Comparison of ENCODE assay signal across 8 mouse cellular contexts in genomic region chr4:139925275-139926160, GRCm38 (mm10). TPM values are rescaled to one million over a fixed set of nuclear protein-coding genes. Genes with fewer than 3 reads are reported as not detected.
A peak's percentile ranks its signal among the peaks of the same experiment; 100 is the strongest.
DNase-seq lines count a peak whose midpoint lies in the region; ATAC-seq and TF ChIP-seq lines count a peak whose summit lies in the region.

No protein-coding gene starts in this region.

- DNase-seq in heart, postnatal 25 days (ENCODE audit: low spot score), result no peak
- peak; percentile 66 for DNase-seq in ZHBTc4 (ENCODE audit: low read depth, low spot score)
- DNase-seq in adrenal gland, adult (ENCODE audit: inconsistent age in 2 of 2, low spot score in 1 of 2), result no peak
- DNase-seq in kidney, adult 2 months, result no peak

- no peak overlapping the region for H3K27ac ChIP-seq in heart, embryonic 11.5 days (ENCODE audit: low read depth, low read length)
- H3K27ac ChIP-seq in hindbrain, embryonic 13.5 days, result peak overlapping the region; percentile 81
- peak overlapping the region; percentile 80 for H3K27ac ChIP-seq in midbrain, embryonic 13.5 days
- no peak overlapping the region for H3K27ac ChIP-seq in kidney, adult 2 months (ENCODE audit: insufficient read depth, low read depth, low read length)

- intact Hi-C loops in heart, postnatal 25 days (cut with DNase I), result no loop called here

- H3K9ac ChIP-seq in heart, embryonic 11.5 days (ENCODE audit: low read depth, low read length), result no peak overlapping the region
- H3K9ac ChIP-seq in hindbrain, embryonic 13.5 days, result peak overlapping the region; percentile 56
- peak overlapping the region; percentile 51 for H3K9ac ChIP-seq in midbrain, embryonic 13.5 days (replicated peaks)

- TF ChIP-seq CTCF in kidney, adult 2 months (conservative IDR thresholded peaks at IDR 0.05; ENCODE audit: insufficient read depth, insufficient read length, low read depth, low read length), result no peak

- H3K27me3 ChIP-seq in heart, embryonic 11.5 days (ENCODE audit: control insufficient read depth, insufficient read depth, low read length), result peaks cover 40% of the 10 kb centered on the region
- H3K27me3 ChIP-seq in hindbrain, embryonic 13.5 days, result peaks cover 29% of the 10 kb centered on the region
- peaks cover 21% of the 10 kb centered on the region for H3K27me3 ChIP-seq in midbrain, embryonic 13.5 days
- no peaks in the 10 kb centered on the region for H3K27me3 ChIP-seq in kidney, adult 2 months (replicated peaks; ENCODE audit: control insufficient read depth, insufficient read depth, low read length)

- H3K36me3 ChIP-seq in heart, embryonic 11.5 days (ENCODE audit: control insufficient read depth, insufficient read depth, low read length), result no peaks in the 10 kb centered on the region
- H3K36me3 ChIP-seq in hindbrain, embryonic 13.5 days, result no peaks in the 10 kb centered on the region
- H3K36me3 ChIP-seq in midbrain, embryonic 13.5 days, result no peaks in the 10 kb centered on the region
- H3K36me3 ChIP-seq in kidney, adult 2 months (ENCODE audit: control insufficient read depth, insufficient read depth, low read length), result no peaks in the 10 kb centered on the region

- WGBS in heart, embryonic 11.5 days (ENCODE audit: insufficient replicate concordance), result 11% methylated on average over 34 of the region's 34 CpGs
- 17% methylated on average over 34 of the region's 34 CpGs for WGBS in hindbrain, embryonic 13.5 days
- 11% methylated on average over 34 of the region's 34 CpGs for WGBS in midbrain, embryonic 13.5 days
- 20% methylated on average over 34 of the region's 34 CpGs for WGBS in kidney, adult 2 months

- no peak for ATAC-seq in heart, embryonic 11.5 days (replicated peaks; ENCODE audit: insufficient number of reproducible peaks, low FRiP score, low TSS enrichment)
- peak; percentile 30; the same call in 1 of the 2 replicates for ATAC-seq in hindbrain, embryonic 13.5 days (ENCODE audit: low FRiP score)
- peak; percentile 68 for ATAC-seq in midbrain, embryonic 13.5 days
- ATAC-seq in monocyte, adult 5-6 weeks (replicated peaks; ENCODE audit: insufficient number of reproducible peaks, low FRiP score, low TSS enrichment, poor library complexity, severe bottlenecking), result no peak

- 0 out of 2 replicates have a peak, but pooled peaks cover 4% of the 10 kb centered on the region for H3K9me3 ChIP-seq in heart, embryonic 11.5 days (replicated peaks; ENCODE audit: control insufficient read depth, low read length)
- no peaks in the 10 kb centered on the region for H3K9me3 ChIP-seq in hindbrain, embryonic 13.5 days
- no peaks in the 10 kb centered on the region for H3K9me3 ChIP-seq in midbrain, embryonic 13.5 days

- H3K4me3 ChIP-seq in heart, embryonic 11.5 days (ENCODE audit: low read depth, low read length), result peak overlapping the region; percentile 24
- peak overlapping the region; percentile 31 for H3K4me3 ChIP-seq in hindbrain, embryonic 13.5 days
- peak overlapping the region; percentile 29 for H3K4me3 ChIP-seq in midbrain, embryonic 13.5 days (replicated peaks)
- H3K4me3 ChIP-seq in kidney, adult 2 months (ENCODE audit: insufficient read depth, low read depth, low read length), result no peak overlapping the region

- TF ChIP-seq POLR2A in kidney, adult 2 months (IDR thresholded peaks at IDR 0.05; ENCODE audit: low read depth, low read length), result no peak

- 0 out of 2 replicates have a peak, but pooled peaks cover 3% of the 10 kb centered on the region for H3K4me1 ChIP-seq in heart, embryonic 11.5 days (ENCODE audit: control insufficient read depth, insufficient read depth, low read length)
- peaks cover 30% of the 10 kb centered on the region for H3K4me1 ChIP-seq in hindbrain, embryonic 13.5 days (replicated peaks)
- peaks cover 29% of the 10 kb centered on the region for H3K4me1 ChIP-seq in midbrain, embryonic 13.5 days (replicated peaks)
- H3K4me1 ChIP-seq in kidney, adult 2 months (ENCODE audit: control insufficient read depth, insufficient read depth, low read length), result no peaks in the 10 kb centered on the region

- peak overlapping the region; percentile 53 for H3K4me2 ChIP-seq in heart, embryonic 11.5 days
- H3K4me2 ChIP-seq in hindbrain, embryonic 13.5 days, result peak overlapping the region; percentile 53
- peak overlapping the region; percentile 54 for H3K4me2 ChIP-seq in midbrain, embryonic 13.5 days (replicated peaks)

RNA-seq across cellular contexts. Expression of gene Klhdc7a, which starts 42.3 kb away (rescaled TPM):
- 0.04 TPM in 1 of 2 replicates, not detected in the other for polyA plus RNA-seq in heart, embryonic 11.5 days (2014; fragmentation: Nextera tagmentation; extraction: Ambion mirVana)
- 1 to 10 TPM in 1 of 2 experiments, under 1 TPM in 1; 0.99 to 1.9 TPM for total RNA-seq in heart, postnatal 25 days (2021)
- polyA plus RNA-seq in hindbrain, embryonic 13.5 days (2015; fragmentation: Nextera tagmentation; extraction: Ambion mirVana), result 0.47 and 0.61 TPM in 2 replicates
- polyA plus RNA-seq in midbrain, embryonic 13.5 days (2015; fragmentation: Nextera tagmentation; extraction: Ambion mirVana), result 0.46 and 0.58 TPM in 2 replicates
- not detected in 3 replicates for total RNA-seq in monocyte, adult 5-6 weeks (2017)
- 39.9 and 46.7 TPM in 2 replicates for polyA plus RNA-seq in kidney, adult 2 months (2012; rRNA removed)

Comparison
In these comparisons a context has a peak if more than half of its experiments do, and no peak if none do; other contexts are left out.
1. ATAC-seq: peak in hindbrain, embryonic 13.5 days (single experiment) and midbrain, embryonic 13.5 days (single experiment); none in heart, embryonic 11.5 days (single experiment) and monocyte, adult 5-6 weeks (single experiment).
2. H3K27ac ChIP-seq: peak in hindbrain, embryonic 13.5 days (single experiment) and midbrain, embryonic 13.5 days (single experiment); none in heart, embryonic 11.5 days (single experiment) and kidney, adult 2 months (single experiment).
3. RNA of gene Klhdc7a, which starts 42.3 kb away (polyA plus RNA-seq): 39.9 to 46.7 TPM in kidney, adult 2 months; 0.47 to 0.61 TPM in hindbrain, embryonic 13.5 days, 0.46 to 0.58 TPM in midbrain, embryonic 13.5 days and 0.04 TPM in heart, embryonic 11.5 days; every median in the first group is over 10 times any median in the second.
4. Peak in every context shown above with its lines, with median percentiles within 50 percentile points of each other: H3K4me2 ChIP-seq.